Mouse (Mus musculus): ENCODE data around the gene Pycr1. TPM values are rescaled to one million over a fixed set of nuclear protein-coding genes. Genes with fewer than 3 reads are reported as not detected.
"Not testable (repeated sequence)": the region's sequence is repeated elsewhere in the genome, so short reads cannot be mapped to it uniquely, and the experiment has no call there.

The Pycr1 gene
- polyA plus RNA-seq, 1 experiment from 2014 or later: 1.5 TPM

DNA sequence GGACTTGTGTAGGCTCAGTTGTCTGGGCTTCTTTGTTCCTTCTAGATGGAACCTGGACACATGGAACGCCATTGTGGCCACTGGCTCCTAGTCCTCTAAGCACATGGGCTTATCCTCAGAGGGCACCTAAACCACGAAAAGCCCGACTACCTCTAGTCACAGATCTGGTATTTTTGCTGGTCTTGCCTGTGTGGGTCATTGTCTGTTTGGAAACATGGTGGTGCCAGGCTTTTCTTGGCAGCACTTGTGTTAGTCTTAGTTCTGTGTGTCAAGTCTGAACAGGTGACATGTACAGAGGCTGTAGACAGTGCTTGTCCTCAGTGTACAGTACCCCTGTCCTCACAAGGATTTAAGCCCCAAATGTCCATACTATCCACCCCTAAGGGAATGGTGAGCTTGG lies 40.0 kb upstream of the Pycr1 start:
- Histone ChIP-seq H3K27ac (ENCODE audit: low read depth) (no peak overlapping the region), H3K4me2 (ENCODE audit: low read depth, low read length) (no peak overlapping the region), H3K9ac (replicated peaks) (no peak overlapping the region), H3K9me3 (ENCODE audit: low read length) (no peaks in the 10 kb centered on the region), H3K4me3 (ENCODE audit: low read depth, low read length) (no peak overlapping the region), H3K4me1 (ENCODE audit: insufficient read depth) (peaks cover 11% of the 10 kb centered on the region; the same call in 1 of the 2 replicates), H3K36me3 (replicated peaks; ENCODE audit: insufficient read depth, low read length) (peaks cover 37% of the 10 kb centered on the region), H3K27me3 (ENCODE audit: insufficient read depth, low read length) (no peaks in the 10 kb centered on the region)
- WGBS (ENCODE audit: insufficient replicate concordance): 75% methylated on average over 3 of the region's 3 CpGs
- TF ChIP-seq EP300 (IDR thresholded peaks at IDR 0.05; ENCODE audit: low read depth) (no peak), CTCF (IDR thresholded peaks at IDR 0.05; ENCODE audit: low read depth) (no peak)
- ATAC-seq (no peak), DNase-seq (no peak)

DNA sequence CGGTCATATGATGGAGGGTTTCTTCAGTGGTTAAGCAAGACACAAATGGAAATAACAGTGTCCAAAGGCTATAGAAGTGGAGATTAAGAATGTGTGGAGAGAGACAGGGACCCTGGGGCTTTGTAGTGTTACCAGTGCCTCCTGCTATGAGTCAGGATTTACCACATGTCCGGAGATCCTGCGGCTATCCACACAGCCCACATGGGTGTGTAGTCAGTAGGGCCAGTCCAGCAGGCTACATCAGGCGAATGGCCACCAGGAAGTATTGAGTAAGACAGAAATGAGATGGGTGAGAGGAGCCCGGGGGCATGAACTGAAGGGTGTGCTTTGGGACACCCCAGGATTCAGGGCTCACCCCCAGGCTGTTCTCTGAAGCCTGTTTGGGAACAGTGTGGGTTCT lies 39.1 kb upstream of the Pycr1 start:
- no peak overlapping the region for H3K4me3 ChIP-seq (ENCODE audit: low read depth, low read length)
- 87% methylated on average over 5 of the region's 5 CpGs for WGBS (ENCODE audit: insufficient replicate concordance)
- H3K4me1 ChIP-seq (ENCODE audit: insufficient read depth): peaks cover 11% of the 10 kb centered on the region; the same call in 1 of the 2 replicates
- H3K9ac ChIP-seq (replicated peaks): no peak overlapping the region
- ATAC-seq (no peak), DNase-seq (no peak)
- TF ChIP-seq CTCF (IDR thresholded peaks at IDR 0.05; ENCODE audit: low read depth) (no peak), EP300 (IDR thresholded peaks at IDR 0.05; ENCODE audit: low read depth) (no peak)
- no peaks in the 10 kb centered on the region for H3K27me3 ChIP-seq (ENCODE audit: insufficient read depth, low read length)
- no peaks in the 10 kb centered on the region for H3K9me3 ChIP-seq (ENCODE audit: low read length)
- H3K27ac ChIP-seq (ENCODE audit: low read depth): no peak overlapping the region
- peaks cover 37% of the 10 kb centered on the region for H3K36me3 ChIP-seq (replicated peaks; ENCODE audit: insufficient read depth, low read length)
- no peak overlapping the region for H3K4me2 ChIP-seq (ENCODE audit: low read depth, low read length)

DNA sequence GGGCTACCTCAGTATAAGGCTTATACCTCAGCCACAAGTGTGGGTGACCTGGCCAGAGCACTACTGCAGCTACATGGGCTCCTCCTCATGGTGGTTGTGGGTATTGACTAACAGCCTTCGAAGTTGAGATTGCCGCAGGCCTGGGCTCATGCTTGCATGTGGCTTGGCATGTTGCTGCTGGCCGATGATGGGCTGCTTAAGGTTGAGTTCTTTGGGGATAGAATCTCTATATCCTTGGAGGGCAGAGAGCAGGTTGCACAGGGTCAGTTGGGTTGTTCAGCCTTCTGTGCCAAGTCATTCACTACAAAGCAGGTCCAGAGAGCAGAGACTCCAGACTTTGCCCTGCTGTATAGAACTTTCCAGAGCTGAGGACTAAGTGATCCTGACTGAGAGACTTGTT lies 36.3 kb upstream of the Pycr1 start:
- Histone ChIP-seq H3K27ac (ENCODE audit: low read depth) (0 out of 2 replicates have a peak overlapping the region, but pooled peaks have one; percentile 13), H3K9ac (replicated peaks) (no peak overlapping the region), H3K4me3 (ENCODE audit: low read depth, low read length) (no peak overlapping the region), H3K4me1 (ENCODE audit: insufficient read depth) (peaks cover 18% of the 10 kb centered on the region), H3K9me3 (ENCODE audit: low read length) (no peaks in the 10 kb centered on the region), H3K36me3 (replicated peaks; ENCODE audit: insufficient read depth, low read length) (peaks cover 31% of the 10 kb centered on the region), H3K4me2 (ENCODE audit: low read depth, low read length) (no peak overlapping the region), H3K27me3 (ENCODE audit: insufficient read depth, low read length) (no peaks in the 10 kb centered on the region)
- 65% methylated on average over 3 of the region's 3 CpGs for WGBS (ENCODE audit: insufficient replicate concordance)
- ATAC-seq (peak; percentile 73), DNase-seq (peak; percentile 52)
- TF ChIP-seq EP300 (IDR thresholded peaks at IDR 0.05; ENCODE audit: low read depth): no peak
- peak; percentile 75 for TF ChIP-seq CTCF (IDR thresholded peaks at IDR 0.05; ENCODE audit: low read depth)

DNA sequence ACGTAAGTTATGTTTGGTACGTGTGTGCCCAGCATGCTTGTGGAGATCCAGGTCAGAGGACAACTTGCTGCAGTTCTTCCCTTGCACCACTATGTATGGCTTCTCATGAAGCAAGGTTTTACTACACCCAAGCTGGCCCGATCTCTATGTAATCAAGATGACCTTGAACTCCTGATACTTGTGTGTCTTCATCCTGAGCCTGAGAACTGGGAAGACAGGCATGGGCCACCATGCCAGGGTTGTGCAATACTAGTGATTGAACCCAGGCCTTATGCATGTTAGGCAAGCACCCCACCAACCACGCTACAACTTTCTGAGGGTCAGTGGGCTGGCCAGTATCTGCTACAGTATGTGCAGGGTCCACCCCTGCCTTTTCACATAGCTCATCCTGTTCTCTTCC lies 33.4 kb upstream of the Pycr1 start:
- no peaks in the 10 kb centered on the region for H3K9me3 ChIP-seq (ENCODE audit: low read length)
- DNase-seq (no peak), ATAC-seq (no peak)
- no peak overlapping the region for H3K9ac ChIP-seq (replicated peaks)
- no peak overlapping the region for H3K4me3 ChIP-seq (ENCODE audit: low read depth, low read length)
- WGBS (ENCODE audit: insufficient replicate concordance): 79% methylated on average over 4 of the region's 4 CpGs
- H3K36me3 ChIP-seq (replicated peaks; ENCODE audit: insufficient read depth, low read length): peaks cover 29% of the 10 kb centered on the region
- H3K4me1 ChIP-seq (ENCODE audit: insufficient read depth): peaks cover 37% of the 10 kb centered on the region
- H3K4me2 ChIP-seq (ENCODE audit: low read depth, low read length): no peak overlapping the region
- H3K27me3 ChIP-seq (ENCODE audit: insufficient read depth, low read length): no peaks in the 10 kb centered on the region
- TF ChIP-seq CTCF (IDR thresholded peaks at IDR 0.05; ENCODE audit: low read depth): no peak
- TF ChIP-seq EP300 (IDR thresholded peaks at IDR 0.05; ENCODE audit: low read depth): no peak
- 0 out of 2 replicates have a peak overlapping the region, but pooled peaks have one; percentile 55 for H3K27ac ChIP-seq (ENCODE audit: low read depth)

DNA sequence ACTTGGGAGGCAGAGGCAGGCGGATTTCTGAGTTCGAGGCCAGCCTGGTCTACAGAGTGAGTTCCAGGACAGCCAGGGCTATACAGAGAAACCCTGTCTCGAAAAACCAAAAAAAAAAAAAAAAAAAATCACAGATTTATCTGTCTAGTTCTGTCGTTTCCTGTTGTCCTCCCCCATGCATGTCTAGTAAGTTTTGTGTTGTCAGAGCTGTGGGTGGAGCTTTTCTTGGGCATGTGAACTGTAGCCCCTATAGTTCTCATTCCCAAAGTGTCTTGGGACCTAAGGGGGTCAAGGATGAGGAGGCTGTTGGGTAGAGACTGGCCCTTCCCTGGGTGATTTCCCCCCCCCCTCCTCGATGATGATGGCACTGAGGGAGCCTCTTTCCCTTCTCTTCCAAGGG lies 32.3 kb upstream of the Pycr1 start:
- not testable (repeated sequence) for H3K4me2 ChIP-seq (ENCODE audit: low read depth, low read length); DNase-seq; H3K9me3 ChIP-seq (ENCODE audit: low read length); ATAC-seq; H3K27ac ChIP-seq (ENCODE audit: low read depth); H3K27me3 ChIP-seq (ENCODE audit: insufficient read depth, low read length); H3K4me3 ChIP-seq (ENCODE audit: low read depth, low read length)
- peaks cover 22% of the 10 kb centered on the region for H3K36me3 ChIP-seq (replicated peaks; ENCODE audit: insufficient read depth, low read length)
- peaks cover 37% of the 10 kb centered on the region for H3K4me1 ChIP-seq (ENCODE audit: insufficient read depth)
- H3K9ac ChIP-seq (replicated peaks): 0 out of 2 replicates have a peak overlapping the region, but pooled peaks have one; percentile 16
- 66% methylated on average over 4 of the region's 5 CpGs for WGBS (ENCODE audit: insufficient replicate concordance)

DNA sequence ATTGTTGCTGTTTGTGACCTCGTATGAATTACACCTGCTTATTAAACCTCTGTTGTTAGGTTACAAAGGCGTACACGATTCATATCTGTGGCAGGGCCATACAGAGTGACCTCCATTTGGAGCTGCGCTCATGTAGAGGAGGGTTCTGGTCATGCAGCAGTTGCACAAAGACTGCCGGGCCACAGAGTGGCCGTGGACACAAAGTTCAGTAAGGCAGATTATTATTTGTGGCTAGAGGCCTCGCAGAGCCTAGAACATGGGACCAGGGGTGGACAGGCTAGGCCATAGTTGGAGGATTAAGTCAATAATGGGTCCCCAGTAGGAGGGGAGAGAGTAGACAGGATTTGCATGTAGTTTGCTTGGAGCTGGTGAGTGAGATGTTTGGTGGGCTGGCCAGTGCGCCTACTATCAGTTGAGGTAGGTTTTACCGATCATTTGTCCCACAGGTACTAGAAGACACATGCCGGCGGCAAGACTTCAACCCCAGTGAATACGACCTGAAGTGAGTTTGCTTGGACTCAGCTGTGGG lies 30.1 kb upstream of the Pycr1 start:
- TF ChIP-seq EP300 (IDR thresholded peaks at IDR 0.05; ENCODE audit: low read depth): peak; percentile 48; the same call in 1 of the 2 replicates
- TF ChIP-seq CTCF (IDR thresholded peaks at IDR 0.05; ENCODE audit: low read depth): no peak
- peak overlapping the region; percentile 79 for H3K4me2 ChIP-seq (ENCODE audit: low read depth, low read length)
- ATAC-seq (peak; percentile 16), DNase-seq (no peak)
- peak overlapping the region; percentile 71 for H3K9ac ChIP-seq (replicated peaks)
- H3K4me1 ChIP-seq (ENCODE audit: insufficient read depth): peaks cover 37% of the 10 kb centered on the region
- peak overlapping the region; percentile 75 for H3K4me3 ChIP-seq (ENCODE audit: low read depth, low read length)
- H3K27me3 ChIP-seq (ENCODE audit: insufficient read depth, low read length): no peaks in the 10 kb centered on the region
- 30% methylated on average over 12 of the region's 12 CpGs for WGBS (ENCODE audit: insufficient replicate concordance)
- peak overlapping the region; percentile 83 for H3K27ac ChIP-seq (ENCODE audit: low read depth)
- H3K36me3 ChIP-seq (replicated peaks; ENCODE audit: insufficient read depth, low read length): peaks cover 9% of the 10 kb centered on the region
- H3K9me3 ChIP-seq (ENCODE audit: low read length): no peaks in the 10 kb centered on the region
